Mouse (Mus musculus): ENCODE results near the gene Golga4. TPM values are rescaled to one million over a fixed set of nuclear protein-coding genes. Genes with fewer than 3 reads are reported as not detected.

Golga4 gene
- polyA plus RNA-seq, 1 experiment from 2014 or later, result 38.9 TPM

GRCm38 (mm10) chr9:118629763-118630379 is 123.8 kb downstream of the Golga4 start:
- Histone ChIP-seq H3K4me2 (ENCODE audit: low read length) (no peak overlapping the region), H3K9me3 (replicated peaks; ENCODE audit: low read length) (no peaks in the 10 kb centered on the region), H3K27me3 (ENCODE audit: insufficient read depth, low read length) (no peaks in the 10 kb centered on the region), H3K9ac (ENCODE audit: low read depth, low read length) (no peak overlapping the region), H3K4me3 (replicated peaks; ENCODE audit: low read depth, low read length) (no peak overlapping the region), H3K27ac (peak overlapping the region; percentile 70), H3K36me3 (ENCODE audit: insufficient read depth, low read length) (peaks cover 16% of the 10 kb centered on the region; the same call in 1 of the 2 replicates), H3K4me1 (replicated peaks; ENCODE audit: insufficient read depth, low read length) (peaks cover 12% of the 10 kb centered on the region; the same call in 1 of the 2 replicates)
- 18% methylated on average over 6 of the region's 6 CpGs for WGBS
- DNase-seq (ENCODE audit: low spot score), result peak; percentile 96
- peak; percentile 92 for ATAC-seq (replicated peaks; ENCODE audit: low FRiP score, low read depth)
- no peak for TF ChIP-seq CTCF (IDR thresholded peaks at IDR 0.05; ENCODE audit: low read depth)

Other genes with a start within 250 kb of the Golga4 start
- 0.08 TPM in 1 of 2 replicates, not detected in the other for gene Eomes, start 28.1 kb upstream of the Golga4 start, polyA plus RNA-seq (2015; fragmentation: Nextera tagmentation; extraction: Ambion mirVana)
- 21.4 and 23.2 TPM in 2 replicates for gene Itga9, start 100.4 kb downstream of the Golga4 start, polyA plus RNA-seq (2015; fragmentation: Nextera tagmentation; extraction: Ambion mirVana)